Mouse (Mus musculus) lung, postnatal 0 days (tissue): ENCODE data around the gene Sox6. TPM values are rescaled to one million over a fixed set of nuclear protein-coding genes. Genes with fewer than 3 reads are reported as not detected.

Experiments used
- ATAC-seq: fragments of 200-750 bp; cut with Nextera tagmentation; 2 replicates; pipeline ENCODE4 v1.8.0; 2017; ENCODE audit warnings: moderate library complexity
- DNase-seq: peaks from one replicate; pipeline ENCODE4 v3.0.0-alpha.2; 2016; ENCODE audit warnings: low spot score
- H3K27ac ChIP-seq: fragments of 300-500 bp; sonication (generic); 2 replicates; pipeline ENCODE4 v1.5.1; 2014; ENCODE audit warnings: antibody characterized with exemption, mild to moderate bottlenecking, low read length, mixed read lengths
- H3K27me3 ChIP-seq: fragments of 300-500 bp; sonication (generic); replicated peaks from 2 replicates; pipeline ENCODE4 v1.6.1; 2014; ENCODE audit warnings: low read length, mixed read lengths; ENCODE audit not compliant: insufficient read depth
- H3K36me3 ChIP-seq: fragments of 300-500 bp; sonication (generic); 2 replicates; pipeline ENCODE4 v1.6.1; 2014; ENCODE audit warnings: low read length, mixed read lengths; ENCODE audit not compliant: insufficient read depth
- H3K4me1 ChIP-seq: fragments of 300-500 bp; sonication (generic); 2 replicates; pipeline ENCODE4 v1.6.1; 2014; ENCODE audit warnings: antibody characterized with exemption, low read depth, low read length, mixed read lengths; ENCODE audit not compliant: insufficient read depth
- H3K4me2 ChIP-seq: fragments of 300-500 bp; sonication (generic); replicated peaks from 2 replicates; pipeline ENCODE4 v1.6.1; 2014; ENCODE audit warnings: low read depth, mild to moderate bottlenecking, low read length, moderate library complexity, mixed read lengths
- H3K4me3 ChIP-seq: fragments of 300-500 bp; sonication (generic); 2 replicates; pipeline ENCODE4 v1.5.1; 2014; ENCODE audit warnings: low read depth, low read length
- H3K9ac ChIP-seq: fragments of 300-500 bp; sonication (generic); replicated peaks from 2 replicates; pipeline ENCODE4 v1.6.1; 2014; ENCODE audit warnings: low read depth, mild to moderate bottlenecking
- H3K9me3 ChIP-seq: fragments of 300-500 bp; sonication (generic); 2 replicates; pipeline ENCODE4 v1.6.1; 2016; ENCODE audit warnings: low read length, mixed read lengths
- CTCF ChIP-seq: IDR thresholded peaks from 2 replicates; pipeline ENCODE4 v1.5.1; 2016; ENCODE audit warnings: antibody characterized with exemption, mild to moderate bottlenecking
- EP300 ChIP-seq: IDR thresholded peaks from 2 replicates; pipeline ENCODE4 v1.6.1; 2016; ENCODE audit warnings: antibody characterized with exemption, mild to moderate bottlenecking, control low read depth
- WGBS: fragments of 180-500 bp; shearing (Covaris S2); extraction: QIAGEN DNeasy Blood & Tissue Kit; methylation state at CpG from one replicate; pipeline ENCODE4 v1.1.7; 2014; 5-methylcytosine and 5-hydroxymethylcytosine counted together
- polyA plus RNA-seq: library from polyadenylated mRNA; unstranded; fragments of >200 nt; fragmentation: Nextera tagmentation; extraction: Ambion mirVana; gene quantifications from 2 replicates; pipeline ENCODE4 v1.2.1, GENCODE M21; 2015

Sox6 gene
- polyA plus RNA-seq, 1 experiment from 2014 or later = 6.8 TPM

DNA sequence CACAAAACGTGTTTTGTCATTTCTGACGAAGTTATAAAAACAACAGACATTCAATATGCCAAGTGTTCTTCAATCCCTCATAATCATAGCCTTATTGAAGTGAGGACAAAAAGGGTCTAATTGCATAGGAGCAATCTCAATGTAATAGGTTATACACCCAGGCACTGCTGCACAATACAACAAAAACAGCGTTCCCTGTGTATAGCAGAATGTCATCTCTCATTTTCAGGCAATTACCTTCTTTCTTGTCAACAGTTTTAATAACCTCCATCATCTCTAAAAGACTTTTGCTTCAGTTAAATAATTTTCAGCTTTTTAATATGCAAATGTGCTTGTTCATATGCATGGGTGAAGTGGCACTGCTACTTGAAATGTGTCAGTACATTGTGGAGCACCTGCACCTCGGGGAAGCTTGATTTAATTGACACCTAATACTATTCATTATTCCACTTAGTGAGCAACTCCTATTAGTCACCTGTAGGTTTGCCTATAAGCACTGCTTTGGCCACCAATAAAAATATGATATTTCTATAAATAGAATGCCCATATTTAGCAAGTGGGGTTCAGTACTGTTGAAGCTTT lies 292.8 kb downstream of the Sox6 start:
- Histone ChIP-seq H3K9me3 (no peaks in the 10 kb centered on the region), H3K36me3 (no peaks in the 10 kb centered on the region), H3K4me3 (no peak overlapping the region), H3K9ac (no peak overlapping the region), H3K4me1 (no peaks in the 10 kb centered on the region), H3K4me2 (no peak overlapping the region), H3K27ac (no peak overlapping the region), H3K27me3 (no peaks in the 10 kb centered on the region)
- WGBS = 74% methylated on average over 4 of the region's 4 CpGs
- no peak for ATAC-seq
- no peak for TF ChIP-seq EP300
- no peak for TF ChIP-seq CTCF
- DNase-seq = no peak

GRCm38 (mm10) chr7:115734137-115734536 lies 304.5 kb downstream of the Sox6 start:
- Histone ChIP-seq H3K27me3 (no peaks in the 10 kb centered on the region), H3K4me1 (no peaks in the 10 kb centered on the region), H3K36me3 (no peaks in the 10 kb centered on the region), H3K27ac (no peak overlapping the region), H3K4me3 (no peak overlapping the region), H3K9ac (no peak overlapping the region), H3K9me3 (no peaks in the 10 kb centered on the region), H3K4me2 (no peak overlapping the region)
- WGBS = 32% methylated on average over 7 of the region's 7 CpGs
- no peak for DNase-seq
- TF ChIP-seq CTCF = no peak
- no peak for TF ChIP-seq EP300
- ATAC-seq = no peak

DNA sequence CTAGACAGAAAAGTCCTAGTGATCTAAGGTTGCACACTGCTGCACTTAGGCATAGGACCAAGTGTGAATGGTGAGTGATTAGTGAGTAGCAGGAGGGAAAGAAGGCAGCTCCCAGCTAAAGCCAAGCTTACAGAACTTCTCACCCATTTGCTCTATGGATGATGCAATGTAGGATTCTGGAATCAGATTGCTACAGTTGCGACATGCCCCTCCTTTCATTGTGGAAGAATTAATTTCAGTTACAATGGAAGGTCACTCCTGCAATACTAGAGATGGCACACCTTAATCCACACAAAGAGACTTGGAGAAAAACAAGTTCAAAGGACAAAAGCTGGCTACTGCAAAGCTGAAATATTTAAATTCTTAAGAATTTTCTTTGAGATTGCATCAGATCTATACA lies 305.8 kb downstream of the Sox6 start:
- no peaks in the 10 kb centered on the region for H3K4me1 ChIP-seq
- no peak overlapping the region for H3K9ac ChIP-seq
- TF ChIP-seq CTCF (no peak), EP300 (no peak)
- H3K36me3 ChIP-seq = no peaks in the 10 kb centered on the region
- no peaks in the 10 kb centered on the region for H3K27me3 ChIP-seq
- no peaks in the 10 kb centered on the region for H3K9me3 ChIP-seq
- no peak overlapping the region for H3K4me2 ChIP-seq
- no peak overlapping the region for H3K4me3 ChIP-seq
- ATAC-seq (no peak), DNase-seq (peak; percentile 49)
- WGBS = 41% methylated on average over 1 of the region's 1 CpGs
- no peak overlapping the region for H3K27ac ChIP-seq

DNA sequence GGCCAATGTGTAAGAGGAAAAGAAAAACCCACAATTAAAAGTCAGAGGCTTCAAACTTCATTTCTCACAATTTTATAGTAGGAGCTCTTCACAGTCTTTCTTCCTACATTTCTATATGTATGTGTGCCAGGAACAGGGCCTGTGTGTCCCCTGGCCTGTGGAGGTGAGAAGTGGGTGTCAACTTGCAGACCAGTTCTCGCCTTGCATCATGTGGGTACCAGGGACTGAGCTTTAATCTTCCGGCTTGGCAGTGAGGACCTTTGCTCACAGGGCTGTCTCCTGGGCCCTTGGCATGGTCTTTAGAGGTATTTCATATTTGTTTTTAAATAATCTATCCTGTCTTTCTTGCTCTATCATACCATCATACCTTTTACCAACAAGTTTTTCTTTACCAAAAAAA lies 311.8 kb downstream of the Sox6 start:
- Histone ChIP-seq H3K36me3 (no peaks in the 10 kb centered on the region), H3K4me3 (no peak overlapping the region), H3K9me3 (no peaks in the 10 kb centered on the region), H3K4me1 (no peaks in the 10 kb centered on the region), H3K27me3 (no peaks in the 10 kb centered on the region), H3K4me2 (no peak overlapping the region), H3K9ac (no peak overlapping the region), H3K27ac (no peak overlapping the region)
- DNase-seq = no peak
- no peak for TF ChIP-seq CTCF
- no peak for TF ChIP-seq EP300
- 81% methylated on average over 2 of the region's 2 CpGs for WGBS
- ATAC-seq = no peak

GRCm38 (mm10) chr7:115724404-115724803 lies 314.2 kb downstream of the Sox6 start:
- H3K4me3 ChIP-seq = no peak overlapping the region
- H3K27me3 ChIP-seq = no peaks in the 10 kb centered on the region
- H3K9me3 ChIP-seq = no peaks in the 10 kb centered on the region
- H3K27ac ChIP-seq = no peak overlapping the region
- H3K4me2 ChIP-seq = no peak overlapping the region
- H3K36me3 ChIP-seq = no peaks in the 10 kb centered on the region
- no peak for ATAC-seq
- no peaks in the 10 kb centered on the region for H3K4me1 ChIP-seq
- WGBS = 88% methylated on average over 2 of the region's 2 CpGs
- no peak for TF ChIP-seq EP300
- TF ChIP-seq CTCF = no peak
- no peak overlapping the region for H3K9ac ChIP-seq
- DNase-seq = no peak

- no peaks in the 10 kb centered on the region for H3K9me3 ChIP-seq
- H3K4me1 ChIP-seq = no peaks in the 10 kb centered on the region
- no peak overlapping the region for H3K4me2 ChIP-seq
- ATAC-seq = no peak
- H3K9ac ChIP-seq = no peak overlapping the region
- WGBS = 41% methylated on average over 7 of the region's 7 CpGs
- no peak for DNase-seq
- no peak overlapping the region for H3K27ac ChIP-seq
- H3K27me3 ChIP-seq = no peaks in the 10 kb centered on the region
- no peak overlapping the region for H3K4me3 ChIP-seq
- no peak for TF ChIP-seq EP300
- TF ChIP-seq CTCF = no peak
- H3K36me3 ChIP-seq = no peaks in the 10 kb centered on the region
Measured at GRCm38 (mm10) chr7:115721624-115722540, 316.7 kb downstream of the Sox6 start.
